Mouse (Mus musculus) cortical plate, adult 2 months (tissue): ENCODE results near the gene Stard7. TPM values are rescaled to one million over a fixed set of nuclear protein-coding genes. Genes with fewer than 3 reads are reported as not detected.
"Not testable (repeated sequence)": the region's sequence is repeated elsewhere in the genome, so short reads cannot be mapped to it uniquely, and the experiment has no call there.

Experiments
- H3K27ac ChIP-seq: fragments of 200-500 bp; 2 replicates; pipeline ENCODE4 v1.5.1; 2012; ENCODE audit warnings: low read length, control low read depth, inconsistent platforms; ENCODE audit not compliant: insufficient read depth
- H3K4me1 ChIP-seq: fragments of 200-500 bp; 2 replicates; pipeline ENCODE4 v1.6.1; 2011; ENCODE audit warnings: low read length; ENCODE audit not compliant: control insufficient read depth, insufficient read depth
- H3K4me3 ChIP-seq: fragments of 200-500 bp; 2 replicates; pipeline ENCODE4 v1.5.1; 2011; ENCODE audit warnings: mild to moderate bottlenecking, low read length, control low read depth; ENCODE audit not compliant: insufficient read depth
- CTCF ChIP-seq: fragments of 200-500 bp; IDR thresholded peaks from 2 replicates; pipeline ENCODE4 v1.5.1; 2011; ENCODE audit warnings: mild to moderate bottlenecking, control low read depth, low read length; ENCODE audit not compliant: insufficient read depth; ENCODE audit errors: extremely low read depth
- POLR2A ChIP-seq: fragments of 200-500 bp; IDR thresholded peaks from 2 replicates; pipeline ENCODE4 v1.6.1; 2011; ENCODE audit warnings: mild to moderate bottlenecking, low read length, control low read depth; ENCODE audit not compliant: insufficient read depth; ENCODE audit errors: extremely low read depth
- polyA plus RNA-seq: library from polyadenylated mRNA; depleted of rRNA; stranded (reverse); fragments of >200 nt; gene quantifications from 2 replicates; pipeline ENCODE4 v1.2.3, GENCODE M21; 2012

Gene Stard7
- polyA plus RNA-seq, 1 experiment: 96.1 TPM

DNA sequence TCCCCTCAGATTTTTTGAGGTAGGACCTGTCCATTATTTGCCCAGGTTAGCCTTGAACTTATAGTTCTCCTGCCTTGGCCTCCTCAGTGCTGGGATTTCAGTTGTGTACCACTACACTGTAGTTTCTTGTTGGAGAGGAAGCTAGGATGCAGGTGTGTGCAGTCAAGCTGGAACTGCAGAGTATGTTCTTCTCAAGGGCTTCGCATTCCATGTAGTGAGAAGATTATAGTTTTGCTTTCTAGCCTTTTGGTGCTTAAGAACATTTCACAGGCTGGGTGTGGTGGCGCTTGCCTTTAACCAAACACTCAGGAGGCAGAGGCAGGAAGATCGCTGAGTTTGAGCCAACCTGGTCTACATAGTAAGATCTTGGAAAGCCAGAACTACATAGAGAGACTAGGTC, 2.8 kb downstream of the Stard7 start:
- Histone ChIP-seq H3K4me1 (peaks cover 3% of the 10 kb centered on the region), H3K4me3 (no peak overlapping the region), H3K27ac (no peak overlapping the region)
- no peak for TF ChIP-seq POLR2A
- TF ChIP-seq CTCF: no peak

DNA sequence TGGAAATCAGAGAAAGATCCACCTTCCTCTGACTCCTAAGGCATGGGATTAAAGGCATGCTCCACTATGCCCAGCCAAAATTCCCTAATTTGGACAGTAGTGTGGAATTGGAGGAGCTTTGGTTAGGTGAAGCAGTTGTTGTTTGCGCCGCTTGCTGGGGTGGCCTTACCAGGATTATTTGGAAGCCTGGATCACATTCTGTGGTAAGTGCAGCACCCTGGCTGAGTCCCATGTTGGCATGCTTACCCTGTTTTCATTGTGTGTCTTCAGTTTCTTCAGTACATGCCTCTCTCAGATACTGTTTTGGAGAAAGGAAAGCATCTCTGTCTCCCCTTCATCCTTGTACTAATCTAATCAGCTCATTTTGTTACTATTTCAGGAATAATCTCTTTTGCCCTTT, 4.6 kb downstream of the Stard7 start:
- H3K4me1 ChIP-seq: peaks cover 5% of the 10 kb centered on the region
- TF ChIP-seq CTCF (no peak), POLR2A (no peak)
- no peak overlapping the region for H3K4me3 ChIP-seq
- no peak overlapping the region for H3K27ac ChIP-seq

DNA sequence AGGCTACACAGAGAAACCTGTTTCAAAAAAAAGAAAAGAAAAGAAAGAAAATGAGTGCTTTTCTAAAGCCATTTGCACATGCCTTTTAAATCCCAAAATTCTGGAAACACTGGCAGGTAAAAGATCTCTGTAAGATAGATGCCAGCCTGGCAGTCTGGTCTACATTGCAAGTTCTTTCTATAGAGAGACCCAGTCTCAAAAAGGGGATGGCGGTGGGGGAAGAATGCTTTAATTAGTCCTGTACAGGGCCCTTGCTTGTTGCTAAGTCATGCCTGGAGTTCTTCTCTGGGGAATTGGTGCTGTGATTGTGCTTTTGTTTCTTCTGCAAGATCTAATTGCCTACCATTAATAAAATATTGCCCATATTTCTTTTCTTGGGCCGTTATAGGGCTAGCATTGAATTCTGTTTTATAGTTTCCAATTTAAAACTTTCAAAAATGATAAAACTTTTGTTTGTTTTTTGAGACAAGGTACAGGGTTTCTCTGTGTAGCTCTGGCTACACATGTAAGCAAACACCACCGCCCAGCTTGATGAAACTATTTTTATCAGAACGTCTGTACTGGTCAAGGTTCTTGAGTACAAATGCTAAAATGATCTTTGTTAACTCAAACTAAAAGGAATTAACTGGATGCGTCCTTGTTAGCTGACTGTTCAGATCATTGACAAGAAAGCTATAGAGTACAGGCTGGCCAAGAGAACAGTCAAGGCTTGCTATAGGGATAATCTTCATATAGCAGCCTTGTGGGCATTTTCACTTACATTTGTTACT, 5.7 kb downstream of the Stard7 start:
- H3K4me3 ChIP-seq: no peak overlapping the region
- H3K4me1 ChIP-seq: peaks cover 5% of the 10 kb centered on the region
- no peak overlapping the region for H3K27ac ChIP-seq
- TF ChIP-seq CTCF (no peak), POLR2A (no peak)

DNA sequence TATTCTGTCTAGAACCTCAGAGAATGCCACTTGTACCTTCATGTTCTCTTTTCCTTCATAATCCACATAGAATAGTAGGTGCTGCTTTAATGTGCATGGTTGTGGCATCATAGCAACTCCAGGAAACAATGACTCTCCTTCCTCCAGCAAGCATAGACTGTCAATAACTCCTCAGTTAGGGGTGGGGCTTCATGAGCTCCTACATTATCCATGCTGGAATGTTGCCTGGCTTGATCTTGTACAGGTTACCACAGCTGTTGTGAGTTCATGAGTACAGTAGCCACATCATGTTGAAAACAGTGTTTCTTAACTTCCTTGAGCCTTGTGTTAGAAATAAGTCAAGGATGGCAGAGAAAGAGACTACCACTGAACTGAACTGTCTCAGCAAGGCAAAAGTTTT, 8.1 kb downstream of the Stard7 start:
- no peak overlapping the region for H3K27ac ChIP-seq
- peaks cover 2% of the 10 kb centered on the region; the same call in 1 of the 2 replicates for H3K4me1 ChIP-seq
- TF ChIP-seq POLR2A: no peak
- no peak for TF ChIP-seq CTCF
- no peak overlapping the region for H3K4me3 ChIP-seq

DNA sequence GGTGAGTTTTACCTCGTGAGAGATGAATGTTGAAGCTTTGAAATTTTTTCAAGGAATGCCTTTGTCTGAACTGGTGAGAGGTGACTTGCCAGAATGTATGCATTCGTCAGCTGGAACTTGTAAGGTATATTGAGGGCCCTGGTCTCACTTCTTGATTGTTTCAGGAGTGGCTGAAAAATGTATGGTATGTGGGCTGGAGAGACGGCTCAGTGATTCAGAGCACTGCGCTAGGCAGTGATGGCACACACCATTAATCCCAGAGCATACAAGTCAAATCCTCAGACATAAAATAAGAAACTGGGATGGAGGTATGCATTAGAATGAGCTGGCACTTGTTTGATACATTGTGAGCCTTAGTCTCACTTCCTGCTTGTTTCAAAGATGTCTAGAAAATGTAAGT, 22.2 kb downstream of the Stard7 start:
- Histone ChIP-seq H3K4me1 (no peaks in the 10 kb centered on the region), H3K27ac (no peak overlapping the region), H3K4me3 (no peak overlapping the region)
- TF ChIP-seq CTCF (no peak), POLR2A (no peak)

DNA sequence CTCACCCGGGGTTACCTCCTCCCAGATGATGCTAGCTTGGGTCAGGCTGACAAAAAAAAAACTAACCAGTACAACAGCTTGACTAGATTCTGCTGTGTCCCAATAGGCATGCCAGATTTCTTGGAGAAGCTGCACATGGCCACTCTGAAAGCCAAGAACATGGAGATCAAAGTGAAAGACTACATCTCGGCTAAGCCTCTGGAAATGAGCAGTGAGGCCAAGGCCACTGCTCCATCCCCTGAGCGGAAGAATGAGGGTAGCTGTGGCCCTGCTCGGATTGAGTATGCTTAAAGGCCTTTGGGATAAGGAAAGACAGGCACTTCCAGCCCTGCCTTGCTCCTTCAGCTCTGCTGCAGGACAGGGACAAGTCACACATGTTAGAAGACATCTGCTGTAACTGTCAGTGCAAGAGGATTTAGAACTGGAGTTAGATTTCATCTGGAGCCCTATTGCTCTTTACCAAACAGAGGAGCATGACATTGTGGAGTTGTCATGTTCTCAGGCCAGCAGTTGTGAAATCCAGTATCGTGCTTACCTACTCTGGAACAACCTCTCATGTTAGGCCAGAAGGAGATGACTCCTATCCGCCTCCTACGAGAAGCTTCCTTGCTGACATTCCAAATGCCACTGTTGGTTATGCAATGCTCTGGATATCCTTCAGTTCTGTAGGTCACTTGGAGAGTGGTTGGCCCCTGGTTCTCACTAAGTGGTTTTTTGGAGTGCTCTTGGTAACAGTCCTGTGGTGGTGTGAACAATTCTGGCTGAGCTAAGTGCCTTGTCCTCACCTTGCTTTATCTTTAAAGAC, 27.2 kb downstream of the Stard7 start:
- H3K4me1 ChIP-seq: no peaks in the 10 kb centered on the region
- no peak overlapping the region for H3K27ac ChIP-seq
- H3K4me3 ChIP-seq: no peak overlapping the region
- TF ChIP-seq CTCF (no peak), POLR2A (no peak)

DNA sequence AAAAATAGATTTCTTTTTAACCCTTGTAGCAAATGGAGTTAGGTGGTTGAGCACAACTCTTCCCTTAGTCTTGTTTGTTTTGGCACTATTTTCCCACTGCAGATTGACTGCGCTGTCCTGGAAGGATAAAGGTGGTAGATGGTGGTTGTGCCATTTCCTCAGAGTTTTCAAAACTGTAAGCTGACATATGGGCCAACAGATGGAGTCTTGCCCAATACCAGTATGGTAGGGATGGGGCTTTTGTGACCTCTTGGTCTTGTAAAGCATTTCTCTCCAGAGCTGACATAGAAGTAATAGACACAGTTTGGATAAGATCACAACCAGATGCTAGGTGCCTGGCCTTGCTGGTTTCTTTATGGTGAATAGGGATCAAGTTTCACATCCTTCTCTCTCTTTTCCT, 28.0 kb downstream of the Stard7 start:
- Histone ChIP-seq H3K4me1 (no peaks in the 10 kb centered on the region), H3K4me3 (no peak overlapping the region), H3K27ac (no peak overlapping the region)
- TF ChIP-seq POLR2A: no peak
- no peak for TF ChIP-seq CTCF

DNA sequence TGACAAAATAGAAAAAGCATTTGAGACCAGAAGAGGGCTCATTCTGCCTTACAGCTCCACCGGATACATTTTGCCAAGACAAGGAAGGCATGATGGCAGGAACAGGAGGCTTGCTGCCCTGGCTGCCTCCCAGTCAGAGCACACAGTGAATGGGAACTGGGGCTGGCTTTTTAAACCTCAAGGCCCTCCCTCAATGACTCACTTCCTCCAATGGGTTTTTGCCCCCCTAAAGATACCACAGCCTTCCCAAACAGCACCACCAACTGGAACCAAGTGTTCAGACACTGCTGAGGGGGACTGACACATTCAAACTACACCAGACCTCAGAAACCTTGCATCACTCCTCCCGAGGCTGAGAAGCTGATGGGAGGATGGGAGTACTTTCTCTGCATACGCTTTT, 30.7 kb downstream of the Stard7 start:
- no peak for TF ChIP-seq POLR2A
- TF ChIP-seq CTCF: no peak
- no peak overlapping the region for H3K4me3 ChIP-seq

DNA sequence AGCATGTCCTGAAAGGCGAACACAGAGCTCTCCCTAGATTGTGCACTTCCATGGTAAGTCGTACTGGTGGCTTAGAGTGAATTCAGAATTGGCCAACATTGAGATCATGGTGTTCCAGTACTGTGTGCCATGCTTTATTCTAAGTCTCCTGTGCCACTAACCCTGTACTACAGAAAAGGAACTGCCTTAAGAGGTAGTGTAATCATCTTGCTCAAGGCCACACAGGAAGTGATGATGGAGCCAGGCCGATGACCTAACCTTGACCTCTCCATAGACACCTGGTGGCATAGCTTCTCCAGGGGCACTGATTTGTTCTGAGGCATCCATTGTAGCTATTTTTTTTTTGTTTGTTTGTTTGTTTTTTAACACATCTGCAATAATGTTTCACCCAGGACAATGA, 31.9 kb downstream of the Stard7 start:
- no peak for TF ChIP-seq POLR2A
- no peak overlapping the region for H3K27ac ChIP-seq
- H3K4me3 ChIP-seq: no peak overlapping the region
- no peaks in the 10 kb centered on the region for H3K4me1 ChIP-seq

More for the DNA sequence above, 30.7 kb downstream of the Stard7 start:
- H3K27ac ChIP-seq: no peak overlapping the region
- H3K4me1 ChIP-seq: no peaks in the 10 kb centered on the region

DNA sequence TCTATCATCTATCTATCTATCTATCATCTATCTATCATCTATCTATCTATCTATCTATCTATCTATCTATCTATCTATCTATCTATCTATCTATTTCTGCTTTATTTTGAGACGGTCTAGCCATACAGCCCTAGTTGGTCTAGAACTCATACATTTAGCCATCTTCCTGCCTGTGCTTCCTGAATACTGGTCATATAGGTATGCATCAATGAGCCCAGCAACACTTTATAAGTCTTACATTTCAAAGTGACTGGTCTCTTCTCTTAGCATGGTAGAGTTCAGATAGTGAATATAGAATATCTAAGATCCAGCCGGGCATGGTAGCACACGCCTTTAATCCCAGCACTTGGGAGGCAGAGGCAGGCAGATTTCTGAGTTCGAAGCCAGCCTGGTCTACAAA, 34.2 kb downstream of the Stard7 start:
- H3K4me1 ChIP-seq, H3K4me3 ChIP-seq, H3K27ac ChIP-seq: not testable (repeated sequence)
